Mouse (Mus musculus): ENCODE data around the gene Mylk.

DNA sequence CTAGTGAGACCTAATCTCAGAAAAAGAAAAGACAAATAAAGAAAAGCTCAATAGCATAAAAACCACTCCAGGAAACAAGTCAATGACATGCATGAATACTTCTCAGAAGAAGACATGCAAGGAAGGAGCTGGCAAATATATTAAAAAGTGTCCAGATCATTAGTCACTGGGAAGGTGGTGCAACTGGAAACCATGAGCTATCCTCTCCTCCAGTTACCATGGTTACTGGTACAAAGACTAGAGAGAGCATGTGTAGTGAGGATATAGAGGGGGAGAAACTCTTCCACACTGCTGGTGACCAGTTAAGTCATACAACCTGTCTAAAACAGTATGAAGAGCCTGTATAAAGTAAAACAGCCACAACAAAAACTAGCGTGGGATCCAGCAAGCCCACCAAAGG, 21.2 kb downstream of the Mylk start:
- TF ChIP-seq CTCF (IDR thresholded peaks at IDR 0.05; ENCODE audit: borderline replicate concordance, insufficient read depth, low read depth, low read length) (no peak), POLR2A (IDR thresholded peaks at IDR 0.05; ENCODE audit: borderline replicate concordance, insufficient read depth, low read length) (no peak)

Measured in cerebellum, adult 2 months (tissue).